Mouse (Mus musculus) kidney, embryonic 16.5 days (tissue): ENCODE results near the gene Ccng2. TPM values are rescaled to one million over a fixed set of nuclear protein-coding genes. Genes with fewer than 3 reads are reported as not detected.

Experiments used
- ATAC-seq: fragments of 200-750 bp; cut with Nextera tagmentation; 2 replicates; pipeline ENCODE4 v1.8.0; 2017; ENCODE audit warnings: moderate TSS enrichment; ENCODE audit not compliant: low FRiP score, low TSS enrichment
- H3K27ac ChIP-seq: fragments of 300-500 bp; sonication (generic); 2 replicates; pipeline ENCODE4 v1.5.1; 2014; ENCODE audit warnings: low read length
- H3K27me3 ChIP-seq: fragments of 300-500 bp; sonication (generic); 2 replicates; pipeline ENCODE4 v1.6.1; 2014; ENCODE audit warnings: low read length, control low read depth, mixed read lengths; ENCODE audit not compliant: insufficient read depth
- H3K36me3 ChIP-seq: fragments of 300-500 bp; sonication (generic); 2 replicates; pipeline ENCODE4 v1.6.1; 2014; ENCODE audit warnings: low read length, control low read depth, mixed read lengths; ENCODE audit not compliant: insufficient read depth
- H3K4me1 ChIP-seq: fragments of 300-500 bp; sonication (generic); 2 replicates; pipeline ENCODE4 v1.6.1; 2014; ENCODE audit warnings: low read length, control low read depth, mixed read lengths; ENCODE audit not compliant: insufficient read depth
- H3K4me2 ChIP-seq: fragments of 300-500 bp; sonication (generic); replicated peaks from 2 replicates; pipeline ENCODE4 v1.6.1; 2014; ENCODE audit warnings: low read depth, low read length
- H3K4me3 ChIP-seq: fragments of 300-500 bp; sonication (generic); 2 replicates; pipeline ENCODE4 v1.5.1; 2014; ENCODE audit warnings: mild to moderate bottlenecking, low read length
- H3K9ac ChIP-seq: fragments of 300-500 bp; sonication (generic); replicated peaks from 2 replicates; pipeline ENCODE4 v1.6.1; 2014; ENCODE audit warnings: low read length
- H3K9me3 ChIP-seq: fragments of 300-500 bp; sonication (generic); 2 replicates; pipeline ENCODE4 v1.6.1; 2016; ENCODE audit warnings: low read length, control low read depth
- WGBS: fragments of 180-500 bp; shearing (Covaris S2); extraction: QIAGEN DNeasy Blood & Tissue Kit; methylation state at CpG from one replicate; pipeline ENCODE4 v1.1.7; 2014; 5-methylcytosine and 5-hydroxymethylcytosine counted together
- polyA plus RNA-seq: library from polyadenylated mRNA; unstranded; fragments of >200 nt; fragmentation: Nextera tagmentation; extraction: Ambion mirVana; gene quantifications from 2 replicates; pipeline ENCODE4 v1.2.1, GENCODE M21; 2015

Ccng2 gene
- 63.9 and 67.4 TPM in 2 replicates for polyA plus RNA-seq

- ATAC-seq: peak; percentile 97
- no peaks in the 10 kb centered on the region for H3K27me3 ChIP-seq
- peak within 1 kb of the TSS; percentile 95 for H3K9ac ChIP-seq
- H3K4me3 ChIP-seq: peak within 1 kb of the TSS; percentile 94
- H3K4me1 ChIP-seq: peaks cover 29% of the 10 kb centered on the region
- under 1% methylated on average over 53 of the region's 54 CpGs for WGBS
- H3K27ac ChIP-seq: peak within 1 kb of the TSS; percentile 97
- peaks cover 17% of the 10 kb centered on the region for H3K36me3 ChIP-seq
- H3K4me2 ChIP-seq: peak within 1 kb of the TSS; percentile 63
- no peaks in the 10 kb centered on the region for H3K9me3 ChIP-seq
Measured at GRCm38 (mm10) chr5:93266883-93267704, at the start of gene Ccng2. Ccng2 (plus strand) TSS chr5:93267257.

- WGBS: 88% methylated on average over 3 of the region's 3 CpGs
- H3K36me3 ChIP-seq: no peaks in the 10 kb centered on the region
- H3K9me3 ChIP-seq: no peaks in the 10 kb centered on the region
- H3K4me3 ChIP-seq: no peak overlapping the region
- no peaks in the 10 kb centered on the region for H3K4me1 ChIP-seq
- H3K27me3 ChIP-seq: no peaks in the 10 kb centered on the region
- H3K9ac ChIP-seq: no peak overlapping the region
- no peak overlapping the region for H3K27ac ChIP-seq
- no peak for ATAC-seq
- no peak overlapping the region for H3K4me2 ChIP-seq
Measured at GRCm38 (mm10) chr5:93218375-93218774, 48.7 kb upstream of the Ccng2 start.

GRCm38 (mm10) chr5:93221661-93222060 lies 45.4 kb upstream of the Ccng2 start:
- Histone ChIP-seq H3K4me1 (no peaks in the 10 kb centered on the region), H3K36me3 (no peaks in the 10 kb centered on the region), H3K27me3 (no peaks in the 10 kb centered on the region), H3K27ac (0 out of 2 replicates have a peak overlapping the region, but pooled peaks have one; percentile 7), H3K4me2 (no peak overlapping the region), H3K9me3 (no peaks in the 10 kb centered on the region), H3K9ac (no peak overlapping the region), H3K4me3 (no peak overlapping the region)
- ATAC-seq: no peak
- WGBS: 53% methylated on average over 3 of the region's 3 CpGs

GRCm38 (mm10) chr5:93224549-93224948 lies 42.5 kb upstream of the Ccng2 start:
- no peaks in the 10 kb centered on the region for H3K36me3 ChIP-seq
- H3K9me3 ChIP-seq: no peaks in the 10 kb centered on the region
- H3K9ac ChIP-seq: no peak overlapping the region
- H3K4me1 ChIP-seq: no peaks in the 10 kb centered on the region
- no peak for ATAC-seq
- H3K4me2 ChIP-seq: no peak overlapping the region
- no peak overlapping the region for H3K4me3 ChIP-seq
- H3K27ac ChIP-seq: no peak overlapping the region
- H3K27me3 ChIP-seq: no peaks in the 10 kb centered on the region
- 77% methylated on average over 2 of the region's 2 CpGs for WGBS

- Histone ChIP-seq H3K4me1 (no peaks in the 10 kb centered on the region), H3K36me3 (no peaks in the 10 kb centered on the region), H3K4me2 (no peak overlapping the region), H3K4me3 (no peak overlapping the region), H3K9me3 (no peaks in the 10 kb centered on the region), H3K27me3 (no peaks in the 10 kb centered on the region), H3K9ac (no peak overlapping the region), H3K27ac (no peak overlapping the region)
- WGBS: 92% methylated on average over 3 of the region's 3 CpGs
- no peak for ATAC-seq
Measured at GRCm38 (mm10) chr5:93227157-93227556, 39.9 kb upstream of the Ccng2 start.

GRCm38 (mm10) chr5:93229527-93229926 lies 37.5 kb upstream of the Ccng2 start:
- Histone ChIP-seq H3K27me3 (no peaks in the 10 kb centered on the region), H3K4me1 (no peaks in the 10 kb centered on the region), H3K4me3 (no peak overlapping the region), H3K9ac (no peak overlapping the region), H3K27ac (no peak overlapping the region), H3K4me2 (no peak overlapping the region), H3K36me3 (no peaks in the 10 kb centered on the region), H3K9me3 (no peaks in the 10 kb centered on the region)
- no peak for ATAC-seq
- WGBS: 83% methylated on average over 2 of the region's 2 CpGs

GRCm38 (mm10) chr5:93231721-93232120 lies 35.3 kb upstream of the Ccng2 start:
- H3K27me3 ChIP-seq: no peaks in the 10 kb centered on the region
- no peaks in the 10 kb centered on the region for H3K9me3 ChIP-seq
- H3K4me1 ChIP-seq: no peaks in the 10 kb centered on the region
- H3K36me3 ChIP-seq: no peaks in the 10 kb centered on the region
- H3K27ac ChIP-seq: no peak overlapping the region
- 55% methylated on average over 3 of the region's 3 CpGs for WGBS
- H3K4me3 ChIP-seq: no peak overlapping the region
- H3K4me2 ChIP-seq: no peak overlapping the region
- no peak for ATAC-seq
- no peak overlapping the region for H3K9ac ChIP-seq

GRCm38 (mm10) chr5:93232838-93233237 lies 34.2 kb upstream of the Ccng2 start:
- Histone ChIP-seq H3K4me3 (no peak overlapping the region), H3K27ac (no peak overlapping the region), H3K9ac (no peak overlapping the region), H3K4me2 (no peak overlapping the region), H3K4me1 (no peaks in the 10 kb centered on the region), H3K27me3 (no peaks in the 10 kb centered on the region), H3K9me3 (no peaks in the 10 kb centered on the region), H3K36me3 (no peaks in the 10 kb centered on the region)
- no peak for ATAC-seq
- WGBS: 88% methylated on average over 2 of the region's 2 CpGs

GRCm38 (mm10) chr5:93234130-93234529 lies 32.9 kb upstream of the Ccng2 start:
- Histone ChIP-seq H3K27ac (no peak overlapping the region), H3K9ac (no peak overlapping the region), H3K36me3 (no peaks in the 10 kb centered on the region), H3K9me3 (no peaks in the 10 kb centered on the region), H3K4me2 (no peak overlapping the region), H3K4me3 (no peak overlapping the region), H3K27me3 (no peaks in the 10 kb centered on the region), H3K4me1 (no peaks in the 10 kb centered on the region)
- 60% methylated on average over 4 of the region's 4 CpGs for WGBS
- no peak for ATAC-seq

- Histone ChIP-seq H3K27me3 (no peaks in the 10 kb centered on the region), H3K36me3 (no peaks in the 10 kb centered on the region), H3K4me1 (no peaks in the 10 kb centered on the region), H3K9me3 (no peaks in the 10 kb centered on the region), H3K9ac (no peak overlapping the region), H3K27ac (no peak overlapping the region), H3K4me2 (no peak overlapping the region), H3K4me3 (no peak overlapping the region)
- WGBS: 86% methylated on average over 2 of the region's 2 CpGs
- no peak for ATAC-seq
Measured at GRCm38 (mm10) chr5:93234605-93235004, 32.5 kb upstream of the Ccng2 start.
